Mouse (Mus musculus) thymus, postnatal 14 days (tissue): ENCODE measurements at regions not wholly inside any gene's neighbourhood (a gene's known extent, or its start where the extent isn't known, plus 50 kb on each side); places are given as distances from the start of the nearest gene placed in this dataset.

Source experiments
- DNase-seq: peaks from one replicate; pipeline ENCODE4 v3.0.0; 2021

GRCm38 (mm10) chr5:44416844-44417589 is 190.6 kb upstream of the Tapt1 start:
- no peak for DNase-seq

GRCm38 (mm10) chr5:44414441-44414840 is 188.0 kb upstream of the Tapt1 start:
- DNase-seq, result no peak

DNA sequence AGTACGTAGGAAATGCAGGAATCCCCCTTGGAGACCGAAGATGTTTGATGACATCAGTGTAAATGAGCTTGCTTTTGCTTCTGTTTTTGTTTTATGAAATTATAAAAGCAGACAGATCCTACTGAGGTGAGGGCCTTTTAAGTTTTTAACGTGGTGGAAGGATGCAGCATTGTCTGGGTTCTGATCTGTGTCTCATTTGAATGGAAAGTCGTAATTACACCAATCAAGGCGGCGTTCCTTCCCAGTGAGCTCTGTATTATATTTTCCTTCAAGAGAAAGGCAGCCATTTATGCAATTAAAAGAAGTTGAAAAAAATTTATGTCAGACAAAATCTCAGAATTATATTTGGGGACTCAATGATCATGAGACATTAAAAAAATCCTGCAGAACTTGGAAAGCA is 176.9 kb upstream of the Tapt1 start:
- DNase-seq, result no peak

GRCm38 (mm10) chr5:44400573-44401332 is 174.3 kb upstream of the Tapt1 start:
- DNase-seq, result no peak

DNA sequence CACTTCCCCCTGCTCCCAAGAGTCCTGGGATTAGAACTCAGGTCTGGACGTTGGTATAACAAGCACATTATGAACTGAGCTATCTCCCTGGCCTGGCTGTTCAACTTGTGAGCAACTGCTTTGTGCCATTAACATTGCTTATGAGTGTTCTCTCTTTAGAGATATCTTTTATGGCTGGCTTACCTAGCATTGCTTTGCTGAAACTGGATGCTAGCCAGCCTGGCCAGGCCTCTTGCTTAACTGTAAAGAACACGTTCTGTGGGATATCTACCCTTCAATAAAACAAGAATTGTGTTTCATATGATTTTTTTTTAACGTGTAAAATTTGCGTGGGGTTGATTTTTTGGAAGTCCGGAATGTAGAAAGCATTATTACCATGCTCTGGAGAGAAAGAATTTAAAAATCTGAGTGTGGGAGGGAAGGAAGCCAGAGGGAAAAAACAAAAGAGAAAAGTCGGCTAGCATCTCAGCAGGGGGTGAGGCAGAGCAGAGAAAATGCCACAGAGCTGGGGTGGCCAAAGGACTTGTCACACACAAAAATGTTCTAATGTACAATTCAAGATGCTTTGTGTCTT is 160.9 kb upstream of the Tapt1 start:
- no peak for DNase-seq

- DNase-seq, result no peak
These were observed 159.8 kb upstream of the Tapt1 start for GRCm38 (mm10) chr5:44386176-44386575.

GRCm38 (mm10) chr5:44383049-44383448 is 156.6 kb upstream of the Tapt1 start:
- no peak for DNase-seq

GRCm38 (mm10) chr5:44370006-44370405 is 143.6 kb upstream of the Tapt1 start:
- no peak for DNase-seq

DNA sequence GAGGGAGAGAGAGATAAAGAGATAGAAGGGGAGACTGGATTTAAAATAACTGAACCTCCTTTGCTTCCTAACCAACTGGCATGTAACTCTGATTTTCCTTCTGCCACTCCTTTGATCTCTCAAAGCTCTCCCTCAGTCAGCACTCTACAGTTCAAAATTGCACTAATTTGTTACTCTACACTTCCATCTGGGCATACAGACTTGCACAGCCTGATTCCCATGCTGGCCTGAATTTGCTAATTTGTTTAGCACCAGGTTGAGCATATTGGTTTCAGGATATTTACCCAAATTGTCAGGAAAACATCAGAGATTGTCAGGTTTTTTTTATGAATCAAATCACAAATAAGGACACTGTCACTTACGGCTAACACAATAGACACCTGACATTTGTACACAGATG is 125.9 kb upstream of the Tapt1 start:
- no peak for DNase-seq

DNA sequence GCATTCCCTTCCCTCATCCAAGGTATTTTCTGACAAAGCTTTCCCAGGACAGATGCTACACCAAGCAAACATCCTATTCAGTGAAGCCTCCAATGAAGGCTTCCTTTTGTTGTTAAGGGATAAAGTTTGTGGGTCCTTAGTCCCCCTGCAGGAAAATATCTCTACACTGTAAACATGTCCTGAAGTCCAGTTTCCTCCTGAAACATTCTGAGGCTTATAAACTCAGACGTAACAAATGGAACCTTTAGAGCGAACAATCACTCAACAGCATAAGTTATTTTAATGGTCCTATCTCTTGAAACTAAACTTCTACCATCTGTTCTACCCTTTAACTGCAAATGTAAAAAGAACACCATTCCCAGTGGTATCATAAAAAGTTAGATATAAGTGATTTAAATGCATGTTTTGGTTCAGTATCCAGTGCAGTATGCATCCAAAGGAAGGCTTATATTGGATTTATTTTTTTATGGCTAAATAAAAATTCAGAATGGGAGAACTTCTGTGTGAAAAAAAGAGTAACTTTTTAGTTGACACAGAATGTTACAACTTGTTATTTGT is 115.1 kb upstream of the Tapt1 start:
- DNase-seq, result no peak

DNA sequence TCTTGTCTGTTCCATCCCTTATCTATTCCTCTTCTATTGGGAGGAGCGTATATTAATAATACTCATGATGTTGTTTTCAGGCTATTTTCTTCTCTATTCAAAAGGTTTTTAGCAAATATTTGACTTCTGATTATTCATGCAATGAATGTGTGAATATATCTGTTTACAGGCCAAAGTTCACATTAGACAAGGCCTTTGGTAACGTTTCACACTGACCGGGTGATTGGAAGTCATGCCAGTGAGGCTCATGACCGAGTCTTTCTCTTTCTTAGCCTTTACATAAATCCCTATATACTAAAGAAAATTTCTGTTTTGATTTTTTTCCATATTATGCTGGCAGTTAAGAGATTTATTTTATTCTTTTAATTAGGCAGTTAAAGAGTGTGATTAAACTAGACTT is 112.2 kb upstream of the Tapt1 start:
- no peak for DNase-seq

GRCm38 (mm10) chr5:44335756-44336155 is 109.3 kb upstream of the Tapt1 start:
- no peak for DNase-seq

GRCm38 (mm10) chr5:44319626-44320025 is 93.2 kb upstream of the Tapt1 start:
- no peak for DNase-seq

- DNase-seq, result no peak
These were observed 80.5 kb upstream of the Tapt1 start for GRCm38 (mm10) chr5:44306769-44307557.

- peak; percentile 29 for DNase-seq
These were observed 77.7 kb upstream of the Tapt1 start for GRCm38 (mm10) chr5:44303886-44304855.

- peak; percentile 72 for DNase-seq
These were observed 58.0 kb upstream of the Tapt1 start for GRCm38 (mm10) chr5:44284384-44284783.
